Mouse (Mus musculus) CH12F3 (cell line): ENCODE data around the gene Gm10251.
"Not testable (repeated sequence)": the region's sequence is repeated elsewhere in the genome, so short reads cannot be mapped to it uniquely, and the experiment has no call there.

ENCODE experiments used
- in situ Hi-C: fragments of 300-500 bp; cut with MboI; formaldehyde crosslinking; loops from 2 replicates; pipeline ENCODE4 v1.14.3; 2020; ENCODE audit warnings: low sequenced_read_pairs

Gene Gm10251

GRCm38 (mm10) chr14:6684070-6684469 is at the start of gene Gm10251:
Gm10251 (minus strand) TSS chr14:6684170.
- in situ Hi-C loops = not testable (repeated sequence)

- in situ Hi-C loops = not testable (repeated sequence)
These were observed 36.2 kb upstream of the Gm10251 start, which contains the start of gene Gm8050 for GRCm38 (mm10) chr14:6720151-6720550. Gm8050 (minus strand) TSS chr14:6720251.

- in situ Hi-C loops = not testable (repeated sequence)
These were observed 61.7 kb downstream of the Gm10251 start, which contains the start of gene Gm3460 for GRCm38 (mm10) chr14:6622318-6622717. Gm3460 (minus strand) TSS chr14:6622418.

DNA sequence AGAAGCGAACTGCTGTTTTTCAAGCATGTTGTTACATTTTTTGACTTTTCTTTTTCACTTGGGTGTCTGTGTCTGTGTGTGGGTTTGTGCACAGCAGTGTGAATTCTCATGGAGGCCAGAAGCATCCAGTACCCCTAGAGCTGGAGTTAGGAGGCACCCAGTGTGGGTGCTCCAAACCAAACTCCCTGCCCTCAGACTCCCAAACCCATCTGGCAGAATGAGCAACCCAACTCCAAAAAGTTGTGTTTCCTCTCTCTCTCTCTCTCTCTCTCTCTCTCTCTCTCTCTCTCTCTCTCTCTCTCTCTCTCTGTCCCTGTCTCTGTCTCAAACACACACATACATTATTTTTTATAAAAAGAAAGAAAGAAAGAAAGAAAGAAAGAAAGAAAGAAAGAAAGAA is 77.5 kb downstream of the Gm10251 start:
- in situ Hi-C loops = not testable (repeated sequence)

DNA sequence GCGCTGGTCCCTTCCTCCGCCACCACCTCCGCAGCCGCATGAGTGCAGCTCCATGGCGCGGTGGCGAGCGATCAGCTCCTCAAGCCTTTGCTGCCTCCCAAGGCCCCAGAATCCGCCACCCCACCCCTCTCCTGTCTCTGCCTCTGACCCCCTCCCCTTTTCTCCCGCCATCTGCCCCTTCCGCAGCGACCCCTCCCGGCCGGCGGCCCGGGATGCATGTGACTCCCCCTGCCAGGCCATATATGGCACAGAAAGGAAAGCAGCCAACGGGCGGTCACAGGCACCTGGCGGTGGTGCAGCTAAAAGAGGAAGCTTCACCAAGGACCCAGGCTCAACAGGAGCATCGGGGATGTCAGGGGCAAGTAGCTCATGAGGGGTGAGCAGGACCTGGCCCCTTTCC is 79.0 kb downstream of the Gm10251 start:
- in situ Hi-C loops = not testable (repeated sequence)

DNA sequence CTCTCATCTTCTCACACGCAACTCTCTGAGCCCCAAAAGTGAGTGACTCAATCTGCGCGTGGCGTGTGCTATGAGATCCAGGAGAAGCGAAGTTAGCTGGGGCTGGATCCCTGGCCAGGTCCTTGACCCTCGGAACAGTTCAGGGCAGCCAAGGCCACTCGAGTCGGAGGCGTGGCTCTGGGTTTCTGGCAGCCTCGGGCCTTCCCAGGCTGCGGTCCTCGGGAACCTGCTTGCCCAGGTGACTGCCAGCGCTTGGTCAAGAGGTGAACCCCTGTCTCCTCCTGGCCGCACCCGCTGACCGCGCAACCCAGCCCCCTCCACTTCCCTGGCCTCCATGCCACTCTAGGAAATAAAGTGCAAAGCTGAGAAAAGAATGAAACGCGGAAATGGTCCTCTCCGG is 79.4 kb downstream of the Gm10251 start:
- in situ Hi-C loops = not testable (repeated sequence)

GRCm38 (mm10) chr14:6590513-6590912 is 93.5 kb downstream of the Gm10251 start, which contains the start of gene Gm3629:
Gm3629 (minus strand) TSS chr14:6590613.
- in situ Hi-C loops = not testable (repeated sequence)
